Mouse (Mus musculus) spleen, adult 2 months (tissue): Measurements from ENCODE around the gene Gm12569.

ENCODE experiments used
- CTCF ChIP-seq: fragments of 200-500 bp; IDR thresholded peaks from 2 replicates; pipeline ENCODE4 v1.5.1; 2011; ENCODE audit warnings: mild to moderate bottlenecking, inconsistent platforms; ENCODE audit not compliant: insufficient read depth, insufficient read length, insufficient replicate concordance; ENCODE audit errors: extremely low read depth
- POLR2A ChIP-seq: fragments of 200-500 bp; IDR thresholded peaks from 2 replicates; pipeline ENCODE4 v1.6.1; 2011; ENCODE audit warnings: low read depth, low read length, inconsistent platforms

GRCm38 (mm10) chr11:51264352-51264751 is 44.1 kb downstream of the Gm12569 start:
- no peak for TF ChIP-seq CTCF
- no peak for TF ChIP-seq POLR2A
